Mouse (Mus musculus) heart, embryonic 14.5 days (tissue): Measurements from ENCODE around the gene Zfp979. TPM values are rescaled to one million over a fixed set of nuclear protein-coding genes. Genes with fewer than 3 reads are reported as not detected.
A peak's percentile ranks its signal among the peaks of the same experiment; 100 is the strongest.
"Not testable (repeated sequence)": the region's sequence is repeated elsewhere in the genome, so short reads cannot be mapped to it uniquely, and the experiment has no call there.

ENCODE experiments used
- ATAC-seq: fragments of 200-750 bp; cut with Nextera tagmentation; 2 replicates; pipeline ENCODE4 v1.8.0; 2017; ENCODE audit warnings: low read depth, moderate TSS enrichment; ENCODE audit not compliant: insufficient number of reproducible peaks, insufficient read depth, low FRiP score
- H3K27ac ChIP-seq, 2 experiments: fragments of 200-500 bp in 1 of 2; fragments of 300-500 bp in 1 of 2; sonication (generic) in 1 of 2; replicated peaks in 1 of 2; 2 replicates each; pipeline ENCODE4 v1.5.1; 2012 to 2014; ENCODE audit warnings: low read depth in 2 of 2, low read length in 2 of 2, control low read depth in 1 of 2, mild to moderate bottlenecking in 1 of 2, mixed read lengths in 1 of 2; ENCODE audit not compliant: control insufficient read depth in 1 of 2, insufficient read depth in 1 of 2
- H3K27me3 ChIP-seq: fragments of 300-500 bp; sonication (generic); 2 replicates; pipeline ENCODE4 v1.6.1; 2014; ENCODE audit warnings: mild to moderate bottlenecking, low read length, control low read depth; ENCODE audit not compliant: control insufficient read depth, insufficient read depth
- H3K36me3 ChIP-seq: fragments of 300-500 bp; sonication (generic); 2 replicates; pipeline ENCODE4 v1.6.1; 2014; ENCODE audit warnings: mild to moderate bottlenecking, control low read depth, low read length, mixed read lengths; ENCODE audit not compliant: control insufficient read depth, insufficient read depth
- H3K4me1 ChIP-seq, 2 experiments: fragments of 200-500 bp in 1 of 2; fragments of 300-500 bp in 1 of 2; sonication (generic) in 1 of 2; 2 replicates each; pipeline ENCODE4 v1.6.1; 2012 to 2014; ENCODE audit warnings: low read length in 2 of 2, control low read depth in 1 of 2, mixed read lengths in 1 of 2; ENCODE audit not compliant: control insufficient read depth in 2 of 2, insufficient read depth in 2 of 2
- H3K4me2 ChIP-seq: fragments of 300-500 bp; sonication (generic); 2 replicates; pipeline ENCODE4 v1.6.1; 2014; ENCODE audit warnings: mild to moderate bottlenecking, low read length
- H3K4me3 ChIP-seq, 2 experiments: fragments of 200-500 bp in 1 of 2; fragments of 300-500 bp in 1 of 2; sonication (generic) in 1 of 2; 2 replicates each; pipeline ENCODE4 v1.5.1; 2012 to 2014; ENCODE audit warnings: low read length in 2 of 2, mild to moderate bottlenecking in 2 of 2, control low read depth in 1 of 2, low read depth in 1 of 2, moderate library complexity in 1 of 2; ENCODE audit not compliant: control insufficient read depth in 1 of 2, insufficient read depth in 1 of 2
- H3K9ac ChIP-seq: fragments of 300-500 bp; sonication (generic); 2 replicates; pipeline ENCODE4 v1.6.1; 2014; ENCODE audit warnings: mild to moderate bottlenecking, low read length
- H3K9me3 ChIP-seq: fragments of 300-500 bp; sonication (generic); 2 replicates; pipeline ENCODE4 v1.6.1; 2016; ENCODE audit warnings: low read length, control low read depth; ENCODE audit not compliant: control insufficient read depth
- WGBS: fragments of 180-500 bp; shearing (Covaris S2); extraction: QIAGEN DNeasy Blood & Tissue Kit; methylation state at CpG from one replicate; pipeline ENCODE4 v1.1.7; 2014; 5-methylcytosine and 5-hydroxymethylcytosine counted together
- polyA plus RNA-seq: library from polyadenylated mRNA; unstranded; fragments of >200 nt; fragmentation: Nextera tagmentation; extraction: Ambion mirVana; gene quantifications from 2 replicates; pipeline ENCODE4 v1.2.1, GENCODE M21; 2014

The Zfp979 gene
- polyA plus RNA-seq = 3.5 and 4.1 TPM in 2 replicates

DNA sequence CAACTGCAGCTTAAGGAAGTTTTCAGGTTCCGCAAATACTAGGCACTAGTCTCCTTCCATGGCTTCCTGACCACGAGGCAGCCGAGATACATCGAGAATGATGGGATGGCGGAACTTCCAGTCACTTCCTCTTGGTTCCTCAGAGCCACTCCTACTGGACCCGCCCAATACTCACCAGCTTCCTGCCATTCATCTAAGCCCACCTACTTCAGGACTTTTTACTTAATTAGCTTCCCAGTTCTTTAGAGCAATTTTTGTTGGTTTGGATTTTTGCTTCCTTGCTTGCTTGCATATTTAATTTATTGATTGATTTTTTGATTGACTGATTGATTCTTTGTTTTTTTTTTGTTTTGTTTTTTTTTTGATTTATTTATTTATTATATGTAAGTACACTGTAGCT, at the start of gene Zfp979:
TSS of gene Zfp979 (minus strand) at position 101 of the 400 bp plus-strand sequence.
- H3K4me1 ChIP-seq, ATAC-seq, H3K27me3 ChIP-seq, H3K4me2 ChIP-seq, H3K27ac ChIP-seq, H3K9me3 ChIP-seq, H3K36me3 ChIP-seq, H3K9ac ChIP-seq, H3K4me3 ChIP-seq: not testable (repeated sequence)
- WGBS = no CpG with 5 or more reads among the region's 6 CpGs

DNA sequence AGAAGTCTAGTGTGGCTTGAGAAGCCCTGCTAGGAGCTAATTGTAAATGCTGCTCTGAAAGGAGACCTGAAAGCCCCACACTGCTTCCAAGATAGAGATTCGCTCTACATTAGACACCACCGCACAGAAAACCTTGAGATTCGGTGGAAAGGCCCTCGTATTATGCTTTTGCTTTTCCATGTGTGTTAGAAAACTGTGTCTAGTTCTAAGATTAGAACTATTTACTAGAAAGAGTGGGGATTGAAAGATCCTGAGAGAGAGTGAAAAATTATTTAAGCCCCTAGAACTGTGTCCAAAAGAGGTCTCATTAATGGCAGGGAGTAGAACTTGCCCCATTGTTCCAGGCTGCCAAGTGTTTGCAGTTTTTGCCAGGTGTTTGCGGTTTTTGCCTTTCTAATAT, 12.9 kb upstream of the Zfp979 start:
- not testable (repeated sequence) for H3K4me2 ChIP-seq, H3K4me1 ChIP-seq, H3K36me3 ChIP-seq, H3K9me3 ChIP-seq, H3K27me3 ChIP-seq, ATAC-seq, H3K27ac ChIP-seq, H3K4me3 ChIP-seq, H3K9ac ChIP-seq
- 72% methylated on average over 4 of the region's 5 CpGs for WGBS

DNA sequence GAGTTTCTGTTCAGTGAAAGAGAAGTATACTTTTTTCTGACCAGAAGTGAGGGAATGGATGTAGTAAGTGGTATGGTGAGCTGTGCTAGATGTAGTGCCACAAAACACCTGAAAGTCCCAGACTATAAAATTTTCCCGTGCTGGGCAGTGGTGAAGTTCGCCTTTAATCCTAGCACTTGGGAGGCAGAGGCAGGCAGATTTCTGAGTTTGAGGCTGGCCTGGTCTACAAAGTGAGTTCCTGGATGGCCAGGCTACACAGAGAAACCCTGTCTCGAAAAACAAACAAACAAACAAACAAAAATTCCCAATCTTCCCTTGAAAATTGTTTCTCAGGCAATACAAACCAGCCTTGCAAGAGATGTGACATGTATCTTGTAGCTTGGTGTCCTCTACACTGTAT, 5.1 kb upstream of the Zfp979 start:
- not testable (repeated sequence) for H3K27ac ChIP-seq, H3K4me3 ChIP-seq, H3K9me3 ChIP-seq, H3K36me3 ChIP-seq, H3K27me3 ChIP-seq, H3K9ac ChIP-seq, ATAC-seq, H3K4me1 ChIP-seq, H3K4me2 ChIP-seq
- WGBS = no CpG with 5 or more reads among the region's 3 CpGs

DNA sequence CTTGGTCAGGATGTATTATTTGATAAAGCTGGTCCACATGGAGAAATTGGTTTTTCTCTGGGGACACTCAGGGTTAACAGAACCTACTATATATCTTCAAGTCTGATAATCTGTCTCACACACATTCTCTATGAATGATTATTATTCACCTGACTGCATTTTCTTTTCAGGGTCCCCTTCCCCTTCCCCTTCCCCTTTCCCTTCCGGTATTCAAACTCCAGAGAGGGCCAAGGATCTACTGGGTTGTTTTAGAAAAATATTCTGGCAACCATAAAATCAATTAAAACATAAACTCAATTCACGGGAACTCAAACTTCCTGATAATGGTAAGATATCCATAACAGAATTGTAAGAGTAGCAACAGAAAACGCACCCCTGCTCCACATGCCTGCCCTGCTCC, 381 bp downstream of the Zfp979 start:
- H3K9ac ChIP-seq, H3K4me3 ChIP-seq, H3K4me1 ChIP-seq, H3K27ac ChIP-seq, H3K9me3 ChIP-seq, H3K27me3 ChIP-seq, H3K36me3 ChIP-seq, H3K4me2 ChIP-seq, ATAC-seq: not testable (repeated sequence)
- 36% methylated on average over 2 of the region's 3 CpGs for WGBS

DNA sequence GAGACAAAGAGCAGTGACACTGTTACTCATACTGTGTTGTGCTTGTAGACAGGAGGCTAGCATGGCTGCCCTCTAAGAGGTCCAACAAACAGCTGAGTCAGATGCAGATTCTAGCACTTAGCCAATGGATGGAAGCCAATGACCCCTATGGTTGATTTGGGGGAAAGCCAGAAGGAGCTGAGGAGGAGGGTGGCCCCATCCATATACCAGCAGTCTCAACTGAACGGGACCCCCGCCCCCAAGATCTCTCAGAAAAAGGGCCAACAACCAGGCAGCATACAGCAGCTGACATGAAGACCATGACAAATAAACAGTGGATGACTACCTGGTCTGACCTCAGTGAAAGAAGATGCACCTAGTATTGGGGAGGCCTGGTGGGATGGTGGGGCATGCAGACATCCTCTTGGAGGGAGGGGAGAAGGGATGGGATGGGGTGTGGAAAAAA, 8.5 kb downstream of the Zfp979 start:
- WGBS = no CpG with 5 or more reads among the region's 2 CpGs
- H3K9me3 ChIP-seq, H3K36me3 ChIP-seq, H3K9ac ChIP-seq, H3K27me3 ChIP-seq, H3K27ac ChIP-seq, H3K4me2 ChIP-seq, H3K4me3 ChIP-seq, H3K4me1 ChIP-seq: not testable (repeated sequence)
- peak; percentile 54; the same call in 1 of the 2 replicates for ATAC-seq

DNA sequence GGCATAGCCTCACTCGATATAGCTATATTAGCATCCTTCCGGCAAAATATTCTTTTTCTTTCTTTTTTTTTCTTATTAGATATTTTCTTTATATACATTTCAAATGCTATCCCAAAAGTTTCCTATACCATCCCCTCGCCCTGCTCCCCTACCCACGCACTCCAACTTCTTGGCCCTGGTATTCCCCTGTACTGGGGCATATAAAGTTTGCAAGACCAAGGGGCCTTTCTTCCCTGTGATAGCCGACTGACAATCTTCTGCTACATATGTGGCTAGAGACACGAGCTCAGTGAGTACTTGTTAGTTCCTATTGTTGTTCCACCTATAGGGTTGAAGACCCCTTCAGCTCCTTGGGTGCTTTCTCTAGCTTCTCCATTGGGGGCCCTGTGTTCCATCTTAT, 35.8 kb downstream of the Zfp979 start:
- not testable (repeated sequence) for H3K27ac ChIP-seq, H3K27me3 ChIP-seq, H3K9me3 ChIP-seq, ATAC-seq, H3K36me3 ChIP-seq, H3K4me1 ChIP-seq, H3K9ac ChIP-seq, H3K4me2 ChIP-seq, H3K4me3 ChIP-seq
- WGBS = 78% methylated on average over 6 of the region's 6 CpGs

DNA sequence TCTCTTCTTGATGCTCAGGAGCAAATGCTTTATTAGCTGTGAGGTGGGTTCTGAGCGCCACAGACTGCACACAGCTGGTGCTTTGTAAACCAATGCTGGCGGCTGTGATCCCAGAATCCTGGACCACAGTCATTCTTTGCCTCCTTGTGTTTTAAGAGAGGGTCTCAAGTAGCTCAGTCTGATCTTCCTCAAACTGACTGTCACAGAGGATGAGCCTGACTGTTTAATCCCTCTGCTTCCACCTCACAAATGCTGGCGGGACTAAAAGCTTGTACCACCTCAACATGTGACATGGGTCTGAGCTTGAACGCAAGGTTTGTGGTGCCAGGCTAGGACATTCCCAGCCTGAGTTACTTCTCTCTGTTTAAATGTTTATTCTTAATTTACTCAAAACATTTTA, 36.8 kb downstream of the Zfp979 start:
- no peak overlapping the region for H3K4me2 ChIP-seq

DNA sequence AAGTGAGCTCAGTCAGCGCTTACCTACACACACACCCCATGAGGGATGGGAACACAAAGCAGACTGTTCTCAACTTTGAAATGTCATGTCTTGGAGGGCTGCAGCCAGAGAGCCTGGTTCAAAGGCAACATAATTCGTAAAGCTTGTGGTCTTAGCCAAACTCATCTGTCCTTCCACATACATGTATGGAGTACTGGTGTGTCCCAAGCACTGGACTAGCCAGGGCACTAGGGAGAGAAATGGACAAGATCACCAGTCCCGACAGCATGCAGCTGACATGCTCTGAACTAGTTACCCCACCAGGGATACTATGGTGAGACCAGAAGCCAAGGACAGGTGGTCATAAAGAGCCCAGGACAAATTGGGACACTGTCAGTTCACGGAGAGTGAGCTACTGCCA, 38.5 kb downstream of the Zfp979 start:
- H3K4me2 ChIP-seq = no peak overlapping the region
- H3K27me3 ChIP-seq = no peaks in the 10 kb centered on the region
- 72% methylated on average over 4 of the region's 4 CpGs for WGBS
- ATAC-seq = no peak
- H3K4me1 ChIP-seq = no peaks in the 10 kb centered on the region
- H3K36me3 ChIP-seq = no peaks in the 10 kb centered on the region
- H3K9me3 ChIP-seq = peaks cover 16% of the 10 kb centered on the region
- no peak overlapping the region for H3K9ac ChIP-seq
- H3K27ac ChIP-seq = no peak overlapping the region
- H3K4me3 ChIP-seq = no peak overlapping the region

More for the DNA sequence above, 36.8 kb downstream of the Zfp979 start:
- no peaks in the 10 kb centered on the region for H3K4me1 ChIP-seq
- H3K36me3 ChIP-seq = no peaks in the 10 kb centered on the region
- no peak for ATAC-seq
- H3K4me3 ChIP-seq = no peak overlapping the region
- H3K9ac ChIP-seq = no peak overlapping the region
- 75% methylated on average over 4 of the region's 4 CpGs for WGBS
- no peaks in the 10 kb centered on the region for H3K27me3 ChIP-seq
- no peak overlapping the region for H3K27ac ChIP-seq
- H3K9me3 ChIP-seq = 0 out of 2 replicates have a peak, but pooled peaks cover 8% of the 10 kb centered on the region
